Mouse (Mus musculus): ENCODE measurements around the gene Zfp944. TPM values are rescaled to one million over a fixed set of nuclear protein-coding genes. Genes with fewer than 3 reads are reported as not detected.
"Not testable (repeated sequence)": the region's sequence is repeated elsewhere in the genome, so short reads cannot be mapped to it uniquely, and the experiment has no call there.

Zfp944 gene
- 1 to 10 TPM; 8.6 to 9.5 TPM for total RNA-seq (2021)

GRCm38 (mm10) chr17:22361101-22361781, at the start of gene Zfp944, which contains the start of gene Zfp758:
TSS of gene Zfp944 (minus strand) at chr17:22361400.
TSS of gene Zfp758 (plus strand) at chr17:22361453.
- intact Hi-C loops (cut with DNase I) = not testable (repeated sequence)
- DNase-seq (ENCODE audit: extremely low spot score in 1 of 2, low spot score in 2 of 2) = peak; percentile 3 to 42

- intact Hi-C loops (cut with DNase I) = no loop called here
- DNase-seq (ENCODE audit: extremely low spot score in 1 of 2, low spot score in 2 of 2) = no peak
These were observed 49.6 kb upstream of the Zfp944 start for GRCm38 (mm10) chr17:22410756-22411155.

- DNase-seq (ENCODE audit: extremely low spot score in 1 of 2, low spot score in 2 of 2) = no peak
- intact Hi-C loops (cut with DNase I) = no loop called here
These were observed 2.7 kb upstream of the Zfp944 start for GRCm38 (mm10) chr17:22363895-22364294.

GRCm38 (mm10) chr17:22360572-22360971, 628 bp downstream of the Zfp944 start:
- DNase-seq (ENCODE audit: extremely low spot score in 1 of 2, low spot score in 2 of 2) = no peak
- intact Hi-C loops (cut with DNase I) = no loop called here

- peak; percentile 22 to 26 for DNase-seq (ENCODE audit: extremely low spot score in 1 of 2, low spot score in 2 of 2)
- intact Hi-C loops (cut with DNase I) = loop anchor here (5.0 kb wide), 1 partner anchor 65 kb away; no protein-coding TSS in a partner anchor
These were observed 8.4 kb downstream of the Zfp944 start for GRCm38 (mm10) chr17:22352794-22353193.

- intact Hi-C loops (cut with DNase I) = not testable (repeated sequence)
These were observed 46.0 kb downstream of the Zfp944 start for GRCm38 (mm10) chr17:22315247-22315646.

GRCm38 (mm10) chr17:22314730-22315226, 46.4 kb downstream of the Zfp944 start, which contains the start of gene CT030661.1:
TSS of gene CT030661.1 (minus strand) at chr17:22314837.
- intact Hi-C loops (cut with DNase I) = not testable (repeated sequence)
- DNase-seq (ENCODE audit: extremely low spot score in 1 of 2, low spot score in 2 of 2) = peak; percentile 93 to 96

More at GRCm38 (mm10) chr17:22315247-22315646, 46.0 kb downstream of the Zfp944 start:
- DNase-seq (ENCODE audit: extremely low spot score in 1 of 2, low spot score in 2 of 2) = not testable (repeated sequence)

GRCm38 (mm10) chr17:22314219-22314618, 47.0 kb downstream of the Zfp944 start:
- DNase-seq (ENCODE audit: extremely low spot score in 1 of 2, low spot score in 2 of 2); intact Hi-C loops (cut with DNase I): not testable (repeated sequence)

Other genes starting within 250 kb of the Zfp944 start
- gene Zfp947, start 195.2 kb downstream of the Zfp944 start, total RNA-seq (2021) = under 1 TPM; 0.41 to 0.57 TPM
- gene Zfp994, start 135.8 kb downstream of the Zfp944 start, total RNA-seq (2021) = 1 to 10 TPM; 5.4 TPM
- 10 to 100 TPM; 10.7 to 12.3 TPM for gene CT030661.1, start 46.6 kb downstream of the Zfp944 start, total RNA-seq (2021)
- 1 to 10 TPM; 7.3 to 8.9 TPM for gene Zfp758, start 53 bp upstream of the Zfp944 start, total RNA-seq (2021)
- gene Zfp946, start 62.8 kb upstream of the Zfp944 start, total RNA-seq (2021) = 10 to 100 TPM; 12.5 to 13.1 TPM
- not detected for gene Vmn2r111, start 212.1 kb upstream of the Zfp944 start, total RNA-seq (2021)
- gene Vmn2r112, start 239.6 kb upstream of the Zfp944 start, total RNA-seq (2021) = not detected